Mouse (Mus musculus): ENCODE data around the gene Eif4e3.

Eif4e3 gene

GRCm38 (mm10) chr6:99625306-99625705, 41.3 kb downstream of the Eif4e3 start:
- DNase-seq (ENCODE audit: extremely low spot score, low read depth, low spot score) = no peak

DNA sequence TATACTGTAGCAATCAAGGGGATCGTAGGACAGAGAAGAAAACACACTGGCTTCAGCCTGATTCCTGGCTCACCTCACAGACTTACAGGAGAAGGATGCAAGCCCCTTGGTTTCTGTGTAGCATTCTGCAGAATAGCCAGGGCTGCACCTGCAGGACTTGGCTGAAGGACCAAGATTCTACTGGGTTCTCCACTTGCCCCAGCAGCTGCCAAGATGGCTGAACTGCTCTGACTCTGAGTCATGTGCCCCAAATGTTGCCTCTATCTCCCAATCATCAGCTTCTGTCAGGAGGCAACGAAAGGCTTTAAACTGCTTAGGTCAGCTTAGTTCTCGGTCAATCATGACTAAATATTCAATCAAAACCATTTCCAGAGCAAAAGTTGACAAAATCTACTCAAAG, 42.0 kb downstream of the Eif4e3 start:
- DNase-seq (ENCODE audit: extremely low spot score, low read depth, low spot score) = no peak

DNA sequence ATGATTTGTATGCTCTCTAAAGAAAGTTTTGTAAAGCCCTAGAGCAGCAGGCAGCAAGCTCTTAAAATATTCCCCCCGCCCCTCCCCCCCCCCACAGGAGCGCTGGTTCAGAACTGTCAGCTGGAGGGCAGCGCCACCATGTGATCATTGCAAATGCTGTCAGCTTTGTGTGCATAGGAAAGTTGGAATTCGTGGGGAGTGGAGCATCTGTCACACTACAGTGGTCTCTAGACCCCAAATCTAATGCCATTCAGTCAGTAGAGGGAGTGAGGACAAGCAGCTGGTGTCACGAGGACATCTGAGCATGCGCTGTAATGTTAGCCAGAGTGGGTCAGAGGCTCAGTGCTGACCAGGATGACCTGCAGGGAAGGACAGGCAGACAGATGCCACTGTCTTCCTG, 42.9 kb downstream of the Eif4e3 start:
- DNase-seq (ENCODE audit: extremely low spot score, low read depth, low spot score) = no peak

DNA sequence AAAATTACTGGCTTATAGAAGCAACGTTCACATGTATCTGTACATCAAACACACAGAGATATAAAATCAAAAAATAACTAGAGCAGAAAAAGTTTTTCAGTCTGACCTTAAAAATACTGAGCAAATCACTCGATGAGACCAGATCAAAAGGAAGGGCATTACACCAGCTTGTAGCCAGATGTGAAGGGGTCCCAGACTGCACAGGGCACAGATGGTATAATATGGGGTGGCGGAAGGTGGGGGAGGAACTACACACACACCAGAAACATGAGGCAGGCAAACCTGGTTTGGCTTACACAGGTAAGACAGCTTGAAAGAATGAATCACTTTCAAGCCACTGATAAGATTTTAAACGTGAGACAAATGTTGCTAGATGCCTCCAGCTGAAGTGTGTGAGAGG, 45.4 kb downstream of the Eif4e3 start:
- DNase-seq (ENCODE audit: extremely low spot score, low read depth, low spot score) = no peak

DNA sequence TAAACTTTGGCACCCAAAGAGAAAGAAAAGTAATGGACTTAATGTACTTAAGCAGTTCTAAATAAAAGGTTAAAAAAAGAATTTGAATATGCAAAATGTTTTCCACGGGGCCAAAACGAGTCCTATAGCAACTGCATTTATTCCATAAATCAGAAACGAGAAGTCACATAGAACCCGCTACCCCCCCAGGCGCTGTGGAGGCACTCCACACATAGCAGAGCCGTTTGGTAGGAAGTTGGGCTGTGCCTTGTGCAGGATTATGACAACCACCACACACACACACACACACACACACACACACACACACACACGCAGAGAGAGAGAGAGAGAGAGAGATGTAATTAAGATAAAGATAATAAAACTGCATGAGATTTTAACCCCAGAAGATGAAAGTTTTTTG, 46.1 kb downstream of the Eif4e3 start:
- no peak for DNase-seq (ENCODE audit: extremely low spot score, low read depth, low spot score)

DNA sequence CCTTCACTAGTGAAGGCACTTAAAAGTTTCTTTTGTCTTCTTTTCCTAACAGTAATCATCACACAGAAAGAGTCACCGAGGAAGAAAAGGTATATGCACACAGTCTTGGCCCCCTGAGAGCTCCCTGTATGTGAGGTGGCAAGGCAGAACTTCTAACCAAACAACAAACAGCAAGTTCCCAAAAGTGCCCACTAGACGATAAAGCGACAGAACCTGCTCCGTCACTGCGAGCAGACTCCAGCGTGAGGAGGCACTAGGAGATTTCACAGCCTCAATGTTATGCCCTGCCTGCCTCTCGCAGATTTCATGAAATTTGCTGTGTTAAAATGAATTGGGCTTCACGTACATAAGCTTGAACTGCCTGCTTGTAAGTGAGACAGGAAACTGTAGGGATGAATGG, 46.6 kb downstream of the Eif4e3 start:
- DNase-seq (ENCODE audit: extremely low spot score, low read depth, low spot score) = no peak

- DNase-seq (ENCODE audit: extremely low spot score, low read depth, low spot score) = no peak
Measured at GRCm38 (mm10) chr6:99619466-99619865, 47.1 kb downstream of the Eif4e3 start.

GRCm38 (mm10) chr6:99617867-99618266, 48.7 kb downstream of the Eif4e3 start:
- DNase-seq (ENCODE audit: extremely low spot score, low read depth, low spot score) = no peak

GRCm38 (mm10) chr6:99617415-99617814, 49.2 kb downstream of the Eif4e3 start:
- DNase-seq (ENCODE audit: extremely low spot score, low read depth, low spot score) = no peak

GRCm38 (mm10) chr6:99615272-99615751, 51.3 kb downstream of the Eif4e3 start:
- no peak for DNase-seq (ENCODE audit: extremely low spot score, low read depth, low spot score)

DNA sequence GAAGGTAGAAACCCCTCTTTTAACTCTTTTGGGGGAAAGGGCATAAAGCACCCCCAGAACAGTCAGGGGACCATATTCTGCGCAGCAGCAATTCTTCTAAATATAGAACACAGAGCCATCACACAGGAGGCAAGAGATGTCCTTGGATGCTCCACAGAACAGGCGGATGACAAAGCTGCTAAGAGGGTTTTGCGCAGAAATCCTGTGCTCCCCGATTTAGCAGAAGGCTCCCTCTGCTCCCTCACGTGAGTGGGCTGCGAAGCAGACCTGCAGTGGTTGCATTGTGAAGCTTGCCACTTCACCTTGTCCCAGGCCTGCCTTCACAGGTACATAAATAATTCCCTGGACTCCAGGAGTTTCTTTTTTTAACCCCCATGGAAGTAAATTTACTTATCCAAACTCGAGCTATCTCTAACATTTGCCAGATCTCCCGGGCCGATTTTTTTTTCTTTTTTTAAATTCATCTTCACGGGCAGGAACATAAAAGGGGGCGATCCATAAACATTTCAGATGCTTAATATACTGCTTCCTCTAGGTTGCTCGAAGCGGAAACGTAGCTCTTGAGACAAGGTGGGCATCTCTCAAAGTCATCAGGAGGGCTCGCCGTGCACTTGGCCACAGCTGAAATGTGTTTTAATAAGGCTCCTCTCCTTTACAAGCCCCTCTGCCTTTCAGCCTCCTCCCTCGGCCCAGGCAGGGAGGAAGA, 51.9 kb downstream of the Eif4e3 start:
- DNase-seq (ENCODE audit: extremely low spot score, low read depth, low spot score) = no peak

GRCm38 (mm10) chr6:99611866-99612265, 54.7 kb downstream of the Eif4e3 start:
- no peak for DNase-seq (ENCODE audit: extremely low spot score, low read depth, low spot score)

DNA sequence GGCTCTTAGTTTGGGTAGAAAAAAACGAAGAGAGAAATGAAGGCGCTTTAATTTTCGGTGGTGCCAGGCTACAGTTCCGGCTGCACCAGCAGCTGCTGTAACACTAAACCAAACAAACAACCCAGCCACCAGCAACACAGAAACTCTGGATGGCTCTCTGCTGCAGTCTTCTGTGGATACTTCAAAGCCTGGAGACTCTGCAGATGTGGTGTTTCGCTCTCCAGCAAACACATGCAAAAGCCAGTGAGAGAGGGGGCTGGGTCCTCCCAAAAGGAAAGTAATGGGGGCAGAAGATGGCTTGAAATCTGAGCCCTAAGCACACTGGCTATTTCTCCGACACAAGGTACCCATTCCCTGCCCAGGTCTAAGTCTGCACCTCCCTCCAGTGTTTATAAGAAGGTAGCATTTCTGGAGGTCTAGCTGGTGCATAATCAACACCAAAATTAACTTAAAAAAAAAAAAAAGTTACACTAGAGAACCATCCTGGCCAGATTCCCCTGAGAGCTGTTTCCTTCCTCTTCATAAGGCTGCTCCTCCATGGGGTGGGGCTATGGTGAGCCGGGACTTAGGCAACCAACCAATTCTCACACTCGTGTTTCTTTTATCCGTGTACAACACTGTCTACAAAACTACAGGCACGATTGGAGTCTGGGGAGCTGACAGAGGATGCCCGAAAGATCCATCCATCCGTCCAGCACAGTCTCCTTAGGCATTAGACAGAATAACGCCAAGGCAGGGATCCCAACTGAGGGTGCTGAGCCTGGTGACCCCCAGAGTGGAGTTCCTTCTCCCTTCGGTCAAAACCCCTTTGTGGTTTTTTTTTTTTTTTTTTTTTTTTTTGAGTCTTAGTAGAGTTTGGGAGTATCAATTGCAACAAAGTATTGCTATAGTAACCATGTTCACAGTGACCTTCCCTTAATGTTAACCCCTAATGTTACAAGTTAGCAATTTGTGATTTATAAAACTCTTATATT, 55.8 kb downstream of the Eif4e3 start:
- DNase-seq (ENCODE audit: extremely low spot score, low read depth, low spot score) = no peak

- DNase-seq (ENCODE audit: extremely low spot score, low read depth, low spot score) = no peak
Measured at GRCm38 (mm10) chr6:99606079-99606478, 60.5 kb downstream of the Eif4e3 start.

- no peak for DNase-seq (ENCODE audit: extremely low spot score, low read depth, low spot score)
Measured at GRCm38 (mm10) chr6:99604758-99605157, 61.8 kb downstream of the Eif4e3 start.

GRCm38 (mm10) chr6:99602434-99602833, 64.1 kb downstream of the Eif4e3 start:
- no peak for DNase-seq (ENCODE audit: extremely low spot score, low read depth, low spot score)

GRCm38 (mm10) chr6:99600886-99601285, 65.7 kb downstream of the Eif4e3 start:
- DNase-seq (ENCODE audit: extremely low spot score, low read depth, low spot score) = no peak

DNA sequence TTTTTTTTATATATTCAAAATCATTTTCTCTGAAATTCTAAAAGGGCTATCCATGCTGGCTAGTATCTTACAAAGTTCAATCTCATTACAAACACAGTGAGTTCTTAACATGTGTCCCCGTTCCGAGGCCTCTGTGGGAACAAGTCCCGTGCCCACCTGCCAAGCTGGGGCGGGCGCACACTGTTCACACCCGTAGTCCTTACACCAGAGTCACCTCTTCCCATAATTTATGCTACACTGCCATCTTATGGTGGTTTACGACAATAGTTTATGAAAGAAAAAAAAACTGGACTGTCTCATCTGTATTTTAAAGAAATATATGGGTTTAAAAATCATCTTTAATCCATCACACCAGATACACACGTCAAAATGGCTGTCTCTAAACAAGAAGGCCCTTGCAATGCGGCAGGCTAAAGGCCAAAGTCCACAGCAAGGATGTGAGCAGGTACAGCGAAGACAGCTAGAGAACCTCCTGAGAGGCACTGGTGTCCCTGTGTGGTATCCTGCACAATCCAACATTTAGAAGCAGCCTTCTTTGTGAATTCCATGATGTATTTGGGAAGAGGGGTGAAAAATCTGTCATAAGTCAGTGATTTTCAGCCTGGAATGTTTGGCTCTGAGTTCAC, 66.3 kb downstream of the Eif4e3 start:
- no peak for DNase-seq (ENCODE audit: extremely low spot score, low read depth, low spot score)

DNA sequence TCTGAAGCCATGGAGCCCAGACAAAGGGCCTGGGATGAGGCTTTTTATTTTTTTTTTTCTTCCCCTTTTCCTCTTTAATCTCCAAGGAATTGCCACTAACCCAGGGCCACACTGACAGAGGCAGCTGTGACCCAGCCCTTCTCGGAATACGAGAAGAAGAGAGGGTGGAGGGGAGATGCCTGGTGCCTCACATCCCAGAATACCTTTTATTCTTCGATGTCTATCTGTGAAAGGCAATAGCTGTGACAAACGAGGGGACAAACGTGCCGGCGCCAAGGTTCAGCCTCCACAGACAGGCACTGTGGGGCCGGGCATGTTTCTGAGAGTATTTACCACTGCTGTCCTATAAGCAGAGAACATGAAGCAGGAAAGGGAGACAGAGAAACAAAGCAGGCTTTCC, 66.9 kb downstream of the Eif4e3 start:
- no peak for DNase-seq (ENCODE audit: extremely low spot score, low read depth, low spot score)

DNA sequence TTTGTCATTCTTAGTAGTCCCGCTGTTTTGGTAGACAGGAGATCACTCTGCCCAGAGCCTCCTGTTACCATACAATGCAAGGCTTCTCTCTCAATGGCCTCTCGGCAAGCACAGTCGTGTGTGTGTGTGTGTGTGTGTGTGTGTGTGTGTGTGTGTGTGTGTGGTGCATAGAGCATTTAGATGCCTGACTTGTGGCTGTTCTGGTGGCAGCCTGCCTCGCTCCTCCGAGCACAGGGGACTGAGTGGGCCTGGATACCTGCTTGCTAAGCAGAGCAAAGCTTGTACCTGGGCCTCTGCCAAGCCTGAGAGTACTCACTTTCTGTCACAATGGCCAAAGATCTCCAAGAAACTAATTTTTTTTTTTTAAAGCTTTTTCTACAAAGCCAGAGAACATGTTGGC, 67.3 kb downstream of the Eif4e3 start:
- no peak for DNase-seq (ENCODE audit: extremely low spot score, low read depth, low spot score)

- no peak for DNase-seq (ENCODE audit: extremely low spot score, low read depth, low spot score)
Measured at GRCm38 (mm10) chr6:99577040-99577439, 89.5 kb downstream of the Eif4e3 start.

- DNase-seq (ENCODE audit: extremely low spot score, low read depth, low spot score) = no peak
Measured at GRCm38 (mm10) chr6:99575633-99576032, 90.9 kb downstream of the Eif4e3 start.

Measured in hindlimb bud, embryonic 11.5 days (tissue).